Mouse (Mus musculus) forebrain, embryonic 12.5 days (tissue): ENCODE data around the gene Rbfox3. TPM values are rescaled to one million over a fixed set of nuclear protein-coding genes. Genes with fewer than 3 reads are reported as not detected.

Experiments used
- ATAC-seq: fragments of 200-750 bp; cut with Nextera tagmentation; 2 replicates; pipeline ENCODE4 v1.8.0; 2017; ENCODE audit warnings: moderate TSS enrichment; ENCODE audit not compliant: low FRiP score
- H3K27ac ChIP-seq: fragments of 300-500 bp; sonication (generic); 2 replicates; pipeline ENCODE4 v1.5.1; 2016; ENCODE audit warnings: mild to moderate bottlenecking
- H3K27me3 ChIP-seq: fragments of 300-500 bp; sonication (generic); 2 replicates; pipeline ENCODE4 v1.6.1; 2016; ENCODE audit warnings: mild to moderate bottlenecking
- H3K36me3 ChIP-seq: fragments of 300-500 bp; sonication (generic); replicated peaks from 2 replicates; pipeline ENCODE4 v1.6.1; 2016; ENCODE audit warnings: mild to moderate bottlenecking
- H3K4me1 ChIP-seq: fragments of 300-500 bp; sonication (generic); 2 replicates; pipeline ENCODE4 v1.6.1; 2016
- H3K4me2 ChIP-seq: fragments of 300-500 bp; sonication (generic); 2 replicates; pipeline ENCODE4 v1.6.1; 2016; ENCODE audit warnings: mild to moderate bottlenecking, moderate library complexity
- H3K4me3 ChIP-seq: fragments of 300-500 bp; sonication (generic); replicated peaks from 2 replicates; pipeline ENCODE4 v1.5.1; 2016; ENCODE audit warnings: mild to moderate bottlenecking
- H3K9ac ChIP-seq: fragments of 300-500 bp; sonication (generic); 2 replicates; pipeline ENCODE4 v1.6.1; 2016; ENCODE audit warnings: mild to moderate bottlenecking
- H3K9me3 ChIP-seq: fragments of 300-500 bp; sonication (generic); 2 replicates; pipeline ENCODE4 v1.6.1; 2016
- WGBS: fragments of 180-500 bp; shearing (Covaris S2); methylation state at CpG from one replicate; pipeline ENCODE4 v1.1.7; 2016; 5-methylcytosine and 5-hydroxymethylcytosine counted together
- polyA plus RNA-seq: library from polyadenylated mRNA; unstranded; fragments of >200 nt; fragmentation: Nextera tagmentation; extraction: Ambion mirVana; gene quantifications from 2 replicates; pipeline ENCODE4 v1.2.1, GENCODE M21; 2016

Rbfox3 gene
- polyA plus RNA-seq, 1 experiment from 2014 or later = 19.6 TPM

DNA sequence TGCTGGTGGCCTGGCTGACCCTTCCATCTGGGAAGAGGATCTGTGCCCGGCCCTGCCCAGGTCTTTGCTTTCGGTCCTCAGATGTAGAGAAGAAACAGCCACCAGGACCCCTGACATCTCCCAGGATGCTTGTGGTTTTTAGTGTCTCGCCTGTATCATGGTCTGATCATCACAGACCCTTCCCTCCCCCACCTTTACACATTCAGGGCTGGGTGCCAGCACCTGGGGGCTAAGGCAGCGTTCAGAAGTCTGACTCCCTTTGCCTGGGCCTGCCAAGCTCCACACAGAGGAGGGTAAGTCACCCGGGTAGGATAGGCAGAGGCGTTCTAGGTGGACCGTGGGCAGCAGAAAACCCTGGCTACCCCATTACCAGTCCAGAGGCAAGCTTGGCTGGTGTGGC is 403.1 kb downstream of the Rbfox3 start:
- Histone ChIP-seq H3K4me2 (no peak overlapping the region), H3K9me3 (no peaks in the 10 kb centered on the region), H3K36me3 (no peaks in the 10 kb centered on the region), H3K4me1 (peaks cover 23% of the 10 kb centered on the region), H3K27me3 (peaks cover 31% of the 10 kb centered on the region), H3K27ac (no peak overlapping the region), H3K9ac (no peak overlapping the region), H3K4me3 (no peak overlapping the region)
- no peak for ATAC-seq
- WGBS = 82% methylated on average over 7 of the region's 7 CpGs

DNA sequence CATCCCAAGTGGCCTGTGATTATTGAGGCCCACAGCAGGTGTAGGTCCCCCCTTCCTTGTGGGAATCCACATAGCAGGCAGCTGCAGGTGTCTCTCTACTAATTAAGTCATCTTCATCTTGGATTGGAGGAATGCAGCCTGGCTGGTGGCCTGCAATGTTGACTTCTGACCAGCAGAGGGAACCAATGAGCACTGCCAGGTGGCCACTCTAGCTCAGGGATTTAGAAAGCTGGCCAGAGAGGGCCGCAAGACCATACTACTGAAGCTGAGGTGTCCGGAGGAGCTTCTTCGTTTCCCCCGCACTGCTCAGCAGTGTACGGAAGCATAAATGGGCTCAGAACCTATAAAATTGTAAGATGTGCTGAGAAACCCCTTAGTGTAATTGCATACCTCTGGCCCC is 403.5 kb downstream of the Rbfox3 start:
- WGBS = 47% methylated on average over 5 of the region's 5 CpGs
- H3K9me3 ChIP-seq = no peaks in the 10 kb centered on the region
- H3K4me1 ChIP-seq = peaks cover 25% of the 10 kb centered on the region
- no peak overlapping the region for H3K27ac ChIP-seq
- no peak overlapping the region for H3K9ac ChIP-seq
- H3K36me3 ChIP-seq = no peaks in the 10 kb centered on the region
- no peak overlapping the region for H3K4me2 ChIP-seq
- H3K27me3 ChIP-seq = peaks cover 35% of the 10 kb centered on the region
- H3K4me3 ChIP-seq = no peak overlapping the region
- ATAC-seq = no peak

- no peak for ATAC-seq
- no peak overlapping the region for H3K4me2 ChIP-seq
- peaks cover 17% of the 10 kb centered on the region for H3K4me1 ChIP-seq
- WGBS = 86% methylated on average over 6 of the region's 6 CpGs
- no peak overlapping the region for H3K4me3 ChIP-seq
- H3K27me3 ChIP-seq = peaks cover 43% of the 10 kb centered on the region
- H3K36me3 ChIP-seq = no peaks in the 10 kb centered on the region
- no peaks in the 10 kb centered on the region for H3K9me3 ChIP-seq
- no peak overlapping the region for H3K27ac ChIP-seq
- H3K9ac ChIP-seq = no peak overlapping the region
Observed at GRCm38 (mm10) chr11:118507095-118507494, 404.3 kb downstream of the Rbfox3 start.

DNA sequence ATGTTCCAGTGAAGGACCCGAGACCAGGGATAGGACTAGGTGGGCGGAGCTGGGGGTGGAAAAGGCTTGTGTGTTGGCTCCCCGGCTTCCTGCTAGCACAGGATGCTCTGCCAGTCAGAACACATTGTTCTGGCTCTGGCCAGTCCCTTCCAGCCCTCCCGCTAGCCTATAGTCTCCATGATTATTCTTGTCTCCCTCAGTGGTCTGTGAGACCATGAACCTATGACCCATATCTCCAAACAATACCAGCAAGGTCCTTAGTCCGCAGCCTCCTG is 407.3 kb downstream of the Rbfox3 start:
- Histone ChIP-seq H3K4me1 (peaks cover 14% of the 10 kb centered on the region; the same call in 1 of the 2 replicates), H3K27me3 (peaks cover 41% of the 10 kb centered on the region), H3K9ac (no peak overlapping the region), H3K36me3 (no peaks in the 10 kb centered on the region), H3K4me3 (no peak overlapping the region), H3K9me3 (no peaks in the 10 kb centered on the region), H3K27ac (no peak overlapping the region), H3K4me2 (no peak overlapping the region)
- WGBS = 76% methylated on average over 5 of the region's 5 CpGs
- ATAC-seq = no peak

GRCm38 (mm10) chr11:118503418-118504179 is 407.8 kb downstream of the Rbfox3 start:
- H3K9me3 ChIP-seq = no peaks in the 10 kb centered on the region
- H3K27ac ChIP-seq = no peak overlapping the region
- no peaks in the 10 kb centered on the region for H3K36me3 ChIP-seq
- no peak overlapping the region for H3K9ac ChIP-seq
- no peak overlapping the region for H3K4me2 ChIP-seq
- WGBS = 31% methylated on average over 34 of the region's 34 CpGs
- peaks cover 41% of the 10 kb centered on the region for H3K27me3 ChIP-seq
- no peak overlapping the region for H3K4me3 ChIP-seq
- peaks cover 14% of the 10 kb centered on the region; the same call in 1 of the 2 replicates for H3K4me1 ChIP-seq
- no peak for ATAC-seq

- H3K27me3 ChIP-seq = peaks cover 41% of the 10 kb centered on the region
- H3K9me3 ChIP-seq = no peaks in the 10 kb centered on the region
- WGBS = 66% methylated on average over 6 of the region's 6 CpGs
- no peaks in the 10 kb centered on the region for H3K36me3 ChIP-seq
- peaks cover 11% of the 10 kb centered on the region; the same call in 1 of the 2 replicates for H3K4me1 ChIP-seq
- H3K4me2 ChIP-seq = no peak overlapping the region
- no peak overlapping the region for H3K9ac ChIP-seq
- no peak overlapping the region for H3K4me3 ChIP-seq
- no peak for ATAC-seq
- H3K27ac ChIP-seq = no peak overlapping the region
Observed at GRCm38 (mm10) chr11:118502990-118503389, 408.4 kb downstream of the Rbfox3 start.

DNA sequence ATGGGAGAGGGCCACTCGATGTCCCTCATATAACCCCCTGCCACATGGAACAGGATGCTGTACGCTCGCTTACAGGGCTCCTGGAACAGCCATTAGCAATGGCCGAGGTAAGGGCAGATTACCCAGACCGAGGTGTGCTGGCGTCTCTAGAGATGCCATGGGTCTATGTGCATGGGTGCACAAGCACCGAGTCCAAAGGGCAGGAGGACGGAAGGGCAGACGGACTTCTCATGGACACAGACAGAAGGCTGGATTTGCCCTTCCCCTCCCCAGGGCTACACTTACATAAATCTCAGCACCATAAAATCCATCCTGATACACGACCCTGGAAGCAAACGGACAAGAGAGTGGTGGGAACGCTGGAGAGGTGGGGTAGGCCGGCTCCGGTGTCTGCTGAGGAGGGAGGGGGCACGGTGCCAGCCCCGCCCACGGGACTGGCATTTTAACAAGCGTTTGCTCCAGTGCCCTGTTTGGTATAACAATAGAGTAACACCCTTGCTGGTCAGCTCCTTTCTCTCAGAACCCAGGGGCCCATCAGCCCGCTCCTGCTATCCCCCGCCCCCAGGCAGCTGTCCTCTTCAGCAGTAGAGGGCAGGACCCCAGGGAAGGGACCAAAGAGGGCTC is 415.2 kb downstream of the Rbfox3 start:
- Histone ChIP-seq H3K9ac (no peak overlapping the region), H3K4me3 (no peak overlapping the region), H3K4me2 (no peak overlapping the region), H3K36me3 (no peaks in the 10 kb centered on the region), H3K27ac (no peak overlapping the region), H3K4me1 (peaks cover 14% of the 10 kb centered on the region), H3K27me3 (0 out of 2 replicates have a peak, but pooled peaks cover 6% of the 10 kb centered on the region), H3K9me3 (no peaks in the 10 kb centered on the region)
- ATAC-seq = no peak
- 58% methylated on average over 20 of the region's 20 CpGs for WGBS

DNA sequence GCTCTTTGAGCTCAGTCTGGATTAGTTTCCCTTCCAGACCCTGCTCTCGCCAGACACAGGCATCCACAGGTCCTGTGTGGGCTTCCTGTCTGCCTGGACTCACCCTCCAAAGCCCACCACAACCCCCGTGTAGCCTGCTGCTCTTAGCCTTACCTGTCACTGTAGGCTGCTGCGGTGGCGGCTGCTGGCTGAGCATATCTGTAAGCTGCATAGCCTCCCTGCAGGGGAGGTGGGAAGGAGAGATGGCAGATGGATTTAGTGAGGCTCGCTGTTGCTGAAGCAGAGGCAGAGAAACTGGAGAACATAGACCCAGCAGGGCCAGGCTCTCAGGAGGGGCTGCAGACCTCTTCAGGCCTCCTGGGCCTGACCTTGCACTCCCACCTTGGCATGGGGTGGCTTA is 416.3 kb downstream of the Rbfox3 start:
- WGBS = 43% methylated on average over 5 of the region's 5 CpGs
- no peak for ATAC-seq
- no peak overlapping the region for H3K4me3 ChIP-seq
- H3K4me1 ChIP-seq = peaks cover 22% of the 10 kb centered on the region
- H3K27ac ChIP-seq = no peak overlapping the region
- H3K9ac ChIP-seq = no peak overlapping the region
- no peaks in the 10 kb centered on the region for H3K36me3 ChIP-seq
- H3K9me3 ChIP-seq = no peaks in the 10 kb centered on the region
- no peak overlapping the region for H3K4me2 ChIP-seq
- 0 out of 2 replicates have a peak, but pooled peaks cover 10% of the 10 kb centered on the region for H3K27me3 ChIP-seq

DNA sequence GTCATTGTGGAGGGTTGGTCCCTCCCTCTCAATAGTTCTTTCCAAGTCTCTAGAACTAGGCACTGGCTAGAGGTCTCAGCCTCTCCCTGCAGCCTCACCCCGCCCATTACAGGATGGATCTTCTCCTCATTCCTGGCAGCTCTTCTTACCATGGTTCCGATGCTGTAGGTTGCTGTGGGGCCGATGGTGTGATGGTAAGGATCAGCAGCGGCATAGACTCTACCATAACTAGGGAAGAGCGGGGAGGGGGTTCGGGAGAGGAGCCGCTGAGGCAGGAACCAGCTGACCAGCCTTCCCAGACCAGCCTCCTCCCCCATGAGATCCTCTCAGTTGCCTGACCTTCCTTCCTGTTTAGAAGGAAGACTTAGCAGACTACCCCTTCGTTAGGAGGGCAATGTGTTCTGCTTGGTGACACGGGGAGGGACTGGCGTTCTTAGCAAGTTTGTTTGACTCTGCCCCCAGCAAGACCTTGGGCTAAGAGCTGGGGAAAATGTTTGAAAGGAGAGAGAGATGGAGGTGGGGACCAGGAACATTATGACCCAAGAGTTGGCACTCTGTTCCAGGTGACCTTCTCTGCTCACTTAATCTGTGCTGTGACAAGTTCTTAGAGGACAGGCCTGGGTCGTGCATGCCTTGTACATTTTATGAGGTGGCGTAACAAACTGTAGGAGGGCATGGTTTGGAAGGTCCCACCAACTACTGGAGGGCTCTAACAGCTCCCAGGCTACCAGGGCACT is 417.2 kb downstream of the Rbfox3 start:
- Histone ChIP-seq H3K9me3 (no peaks in the 10 kb centered on the region), H3K9ac (no peak overlapping the region), H3K4me1 (peaks cover 22% of the 10 kb centered on the region), H3K4me2 (no peak overlapping the region), H3K4me3 (no peak overlapping the region), H3K27ac (no peak overlapping the region), H3K27me3 (0 out of 2 replicates have a peak, but pooled peaks cover 11% of the 10 kb centered on the region), H3K36me3 (no peaks in the 10 kb centered on the region)
- ATAC-seq = no peak
- WGBS = 87% methylated on average over 12 of the region's 12 CpGs

DNA sequence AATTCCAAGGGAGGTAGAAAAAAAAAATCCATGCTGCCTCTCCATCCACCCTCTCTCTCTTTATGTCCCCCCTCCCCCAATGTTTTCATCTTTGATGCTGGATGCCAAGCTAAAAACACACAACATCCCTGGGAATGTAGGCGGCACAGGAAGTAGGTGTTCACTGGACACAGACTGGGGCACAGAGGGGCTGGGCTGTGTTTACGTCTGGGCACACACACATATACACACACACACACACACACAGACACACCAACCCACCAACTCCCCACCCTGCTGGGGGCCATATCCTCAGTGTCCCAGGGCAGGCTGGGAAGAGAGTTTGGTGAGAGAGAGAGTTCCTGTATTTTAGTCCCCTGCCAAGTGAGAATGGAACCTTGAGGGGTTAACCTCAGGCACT is 417.9 kb downstream of the Rbfox3 start:
- Histone ChIP-seq H3K9ac (no peak overlapping the region), H3K9me3 (no peaks in the 10 kb centered on the region), H3K4me3 (no peak overlapping the region), H3K27ac (0 out of 2 replicates have a peak overlapping the region, but pooled peaks have one; percentile 68), H3K36me3 (no peaks in the 10 kb centered on the region), H3K27me3 (0 out of 2 replicates have a peak, but pooled peaks cover 11% of the 10 kb centered on the region), H3K4me1 (peaks cover 22% of the 10 kb centered on the region), H3K4me2 (no peak overlapping the region)
- 78% methylated on average over 2 of the region's 2 CpGs for WGBS
- no peak for ATAC-seq

- H3K4me1 ChIP-seq = peaks cover 17% of the 10 kb centered on the region
- no peak overlapping the region for H3K9ac ChIP-seq
- H3K4me3 ChIP-seq = no peak overlapping the region
- WGBS = 85% methylated on average over 7 of the region's 7 CpGs
- ATAC-seq = no peak
- no peaks in the 10 kb centered on the region for H3K9me3 ChIP-seq
- 0 out of 2 replicates have a peak, but pooled peaks cover 7% of the 10 kb centered on the region for H3K36me3 ChIP-seq
- H3K4me2 ChIP-seq = no peak overlapping the region
- H3K27ac ChIP-seq = no peak overlapping the region
- 0 out of 2 replicates have a peak, but pooled peaks cover 8% of the 10 kb centered on the region for H3K27me3 ChIP-seq
Observed at GRCm38 (mm10) chr11:118491230-118491629, 420.2 kb downstream of the Rbfox3 start.

GRCm38 (mm10) chr11:118490566-118491218 is 420.7 kb downstream of the Rbfox3 start:
- Histone ChIP-seq H3K9ac (peak overlapping the region; percentile 33; the same call in 1 of the 2 replicates), H3K4me2 (peak overlapping the region; percentile 43), H3K4me3 (0 out of 2 replicates have a peak overlapping the region, but pooled peaks have one; percentile 18), H3K27me3 (0 out of 2 replicates have a peak, but pooled peaks cover 8% of the 10 kb centered on the region), H3K27ac (no peak overlapping the region), H3K9me3 (no peaks in the 10 kb centered on the region), H3K4me1 (peaks cover 15% of the 10 kb centered on the region), H3K36me3 (peaks cover 7% of the 10 kb centered on the region; the same call in 1 of the 2 replicates)
- no peak for ATAC-seq
- 22% methylated on average over 22 of the region's 22 CpGs for WGBS
